Mouse (Mus musculus) forebrain, embryonic 16.5 days (tissue): ENCODE measurements around the gene Prss8. TPM values are rescaled to one million over a fixed set of nuclear protein-coding genes. Genes with fewer than 3 reads are reported as not detected.
"Not testable (repeated sequence)": the region's sequence is repeated elsewhere in the genome, so short reads cannot be mapped to it uniquely, and the experiment has no call there.

ENCODE experiments used
- ATAC-seq: fragments of 200-750 bp; cut with Nextera tagmentation; 2 replicates; pipeline ENCODE4 v1.8.0; 2017; ENCODE audit warnings: mild to moderate bottlenecking, moderate library complexity
- H3K27ac ChIP-seq: fragments of 300-500 bp; sonication (generic); 2 replicates; pipeline ENCODE4 v1.5.1; 2014; ENCODE audit warnings: low read length, control low read depth
- H3K27me3 ChIP-seq: fragments of 300-500 bp; sonication (generic); replicated peaks from 2 replicates; pipeline ENCODE4 v1.6.1; 2014; ENCODE audit warnings: low read length; ENCODE audit not compliant: control insufficient read depth, insufficient read depth
- H3K36me3 ChIP-seq: fragments of 300-500 bp; sonication (generic); 2 replicates; pipeline ENCODE4 v1.6.1; 2014; ENCODE audit not compliant: control insufficient read depth, insufficient read depth
- H3K4me1 ChIP-seq: fragments of 300-500 bp; sonication (generic); replicated peaks from 2 replicates; pipeline ENCODE4 v1.6.1; 2014; ENCODE audit warnings: low read length; ENCODE audit not compliant: control insufficient read depth, insufficient read depth
- H3K4me2 ChIP-seq: fragments of 300-500 bp; sonication (generic); 2 replicates; pipeline ENCODE4 v1.6.1; 2014; ENCODE audit warnings: mild to moderate bottlenecking, low read length, control low read depth
- H3K4me3 ChIP-seq: fragments of 300-500 bp; sonication (generic); replicated peaks from 2 replicates; pipeline ENCODE4 v1.5.1; 2014; ENCODE audit warnings: mild to moderate bottlenecking, low read length, control low read depth
- H3K9ac ChIP-seq: fragments of 300-500 bp; sonication (generic); replicated peaks from 2 replicates; pipeline ENCODE4 v1.6.1; 2014; ENCODE audit warnings: low read depth, low read length, control low read depth
- H3K9me3 ChIP-seq: fragments of 300-500 bp; sonication (generic); 2 replicates; pipeline ENCODE4 v1.6.1; 2016; ENCODE audit warnings: low read length; ENCODE audit not compliant: control insufficient read depth
- WGBS: fragments of 180-500 bp; shearing (Covaris S2); extraction: QIAGEN DNeasy Blood & Tissue Kit; methylation state at CpG from one replicate; pipeline ENCODE4 v1.1.7; 2014; 5-methylcytosine and 5-hydroxymethylcytosine counted together
- polyA plus RNA-seq: library from polyadenylated mRNA; unstranded; fragments of >200 nt; fragmentation: Nextera tagmentation; extraction: Ambion mirVana; gene quantifications from 2 replicates; pipeline ENCODE4 v1.2.1, GENCODE M21; 2015

Prss8 gene
- polyA plus RNA-seq, 1 experiment from 2014 or later = 0.19 TPM

DNA sequence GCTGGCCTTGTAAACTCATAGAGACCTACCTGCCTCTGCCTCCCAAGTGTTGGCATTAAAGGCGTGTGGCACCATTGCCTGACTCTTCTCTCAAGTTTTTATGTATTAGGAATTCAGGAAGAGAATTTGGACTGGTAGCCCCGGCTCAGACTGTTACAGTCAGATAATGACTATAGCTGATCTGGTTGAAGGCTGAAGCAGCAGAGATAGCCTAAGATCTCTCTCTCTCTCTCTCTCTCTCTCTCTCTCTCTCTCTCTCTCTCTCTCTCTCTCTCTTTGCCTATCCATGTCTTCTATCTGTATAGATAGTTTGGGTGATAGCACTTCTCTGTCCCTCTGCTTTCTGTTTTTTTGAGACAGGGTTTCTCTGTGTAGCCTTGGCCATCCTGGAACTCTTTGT lies 28.1 kb downstream of the Prss8 start:
- Histone ChIP-seq H3K4me3 (no peak overlapping the region), H3K9me3 (no peaks in the 10 kb centered on the region), H3K27me3 (peaks cover 2% of the 10 kb centered on the region; the same call in 1 of the 2 replicates), H3K36me3 (no peaks in the 10 kb centered on the region), H3K27ac (no peak overlapping the region), H3K4me2 (no peak overlapping the region), H3K9ac (no peak overlapping the region), H3K4me1 (peaks cover 11% of the 10 kb centered on the region)
- no peak for ATAC-seq
- whole genome bisulfite sequencing = 81% methylated on average over 2 of the region's 2 CpGs

DNA sequence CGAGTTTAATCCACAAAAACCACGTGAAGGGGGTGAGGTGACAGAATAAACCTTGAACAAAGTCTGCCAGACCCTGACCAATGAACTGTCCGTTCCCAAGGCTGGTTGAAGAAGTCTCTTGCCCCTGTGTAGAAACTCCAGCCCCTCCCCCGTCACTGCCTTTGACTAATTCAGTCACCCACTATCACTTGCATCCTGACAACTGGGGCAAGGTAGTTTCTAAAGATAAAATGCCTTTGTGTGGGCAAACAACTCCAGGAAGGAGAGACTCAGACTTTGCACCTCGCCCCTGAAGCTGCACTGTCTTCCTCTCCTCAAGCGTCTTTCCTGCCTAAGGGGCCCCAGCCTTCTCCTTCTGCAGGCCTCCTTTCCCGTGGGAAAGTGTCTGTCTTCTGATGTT lies 29.9 kb downstream of the Prss8 start:
- Histone ChIP-seq H3K9ac (no peak overlapping the region), H3K4me3 (no peak overlapping the region), H3K27ac (no peak overlapping the region), H3K4me2 (no peak overlapping the region), H3K4me1 (peaks cover 9% of the 10 kb centered on the region), H3K9me3 (no peaks in the 10 kb centered on the region), H3K36me3 (no peaks in the 10 kb centered on the region), H3K27me3 (peaks cover 2% of the 10 kb centered on the region; the same call in 1 of the 2 replicates)
- ATAC-seq = no peak
- 46% methylated on average over 7 of the region's 7 CpGs for WGBS

DNA sequence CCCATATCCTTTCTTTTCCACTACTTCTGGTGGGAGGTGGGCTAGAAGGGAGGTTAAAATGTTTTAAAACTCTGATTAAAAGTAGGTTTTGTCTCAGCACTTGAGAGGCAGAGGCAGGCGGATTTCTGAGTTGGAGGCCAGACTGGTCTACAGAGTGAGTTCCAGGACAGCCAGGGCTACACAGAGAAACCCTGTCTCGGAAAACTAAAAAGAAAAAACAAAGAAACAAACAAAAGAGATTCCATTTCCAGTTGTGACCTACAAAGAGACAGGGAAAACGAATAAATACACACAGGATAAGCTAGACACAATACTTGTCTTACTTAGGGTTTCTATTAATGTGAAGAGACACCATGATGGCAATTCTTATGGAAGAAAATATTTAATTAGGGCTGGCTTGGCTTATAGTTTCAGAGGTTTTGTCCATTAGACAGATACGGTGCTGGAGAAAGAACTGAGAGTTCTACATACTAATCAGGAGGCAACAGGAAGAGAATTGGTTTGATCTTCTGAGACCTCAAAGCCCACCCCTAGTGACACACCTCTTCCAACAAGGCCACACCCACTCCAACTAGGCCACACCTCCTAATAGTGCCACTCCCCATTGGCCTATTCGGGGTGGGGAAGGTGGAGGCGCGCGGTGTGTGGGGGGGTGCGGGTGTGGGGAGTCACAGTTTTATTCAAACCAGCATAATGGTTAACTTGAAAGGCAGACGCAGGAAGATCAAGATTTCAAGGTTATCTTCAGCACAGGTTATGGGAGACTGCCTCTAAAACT lies 31.5 kb downstream of the Prss8 start:
- Histone ChIP-seq H3K36me3 (no peaks in the 10 kb centered on the region), H3K9me3 (no peaks in the 10 kb centered on the region), H3K9ac (no peak overlapping the region), H3K27ac (no peak overlapping the region), H3K4me1 (peaks cover 8% of the 10 kb centered on the region), H3K4me3 (no peak overlapping the region), H3K27me3 (peaks cover 2% of the 10 kb centered on the region; the same call in 1 of the 2 replicates), H3K4me2 (no peak overlapping the region)
- no peak for ATAC-seq
- 40% methylated on average over 10 of the region's 10 CpGs for WGBS

GRCm38 (mm10) chr7:127897542-127897941 lies 32.4 kb downstream of the Prss8 start:
- WGBS = 87% methylated on average over 7 of the region's 7 CpGs
- Histone ChIP-seq H3K4me3 (no peak overlapping the region), H3K27me3 (peaks cover 2% of the 10 kb centered on the region; the same call in 1 of the 2 replicates), H3K27ac (no peak overlapping the region), H3K4me2 (no peak overlapping the region), H3K4me1 (peaks cover 8% of the 10 kb centered on the region), H3K9me3 (no peaks in the 10 kb centered on the region), H3K36me3 (no peaks in the 10 kb centered on the region), H3K9ac (no peak overlapping the region)
- no peak for ATAC-seq

DNA sequence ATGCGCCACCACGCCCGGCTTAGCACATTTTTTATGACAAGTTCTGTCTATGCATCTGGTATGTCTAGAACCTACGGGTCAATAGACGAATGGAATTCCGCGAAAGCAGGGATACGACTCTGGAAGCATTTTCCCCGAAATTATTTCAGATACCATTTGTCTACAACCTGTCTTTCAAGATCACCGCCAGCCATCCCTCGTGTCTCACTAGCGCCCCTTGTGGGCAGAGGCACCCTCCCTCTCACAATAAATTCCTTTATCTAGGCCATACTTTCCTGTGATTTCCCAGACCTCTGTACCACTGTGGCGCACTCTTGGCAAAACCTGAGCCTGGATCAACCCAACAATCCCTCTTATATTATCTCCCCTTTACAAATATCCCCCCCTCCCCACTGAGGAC lies 33.5 kb downstream of the Prss8 start:
- Histone ChIP-seq H3K27me3 (peaks cover 2% of the 10 kb centered on the region; the same call in 1 of the 2 replicates), H3K4me2 (no peak overlapping the region), H3K36me3 (peaks cover 3% of the 10 kb centered on the region; the same call in 1 of the 2 replicates), H3K27ac (no peak overlapping the region), H3K4me1 (peaks cover 8% of the 10 kb centered on the region), H3K9me3 (no peaks in the 10 kb centered on the region), H3K9ac (no peak overlapping the region), H3K4me3 (no peak overlapping the region)
- 66% methylated on average over 13 of the region's 13 CpGs for WGBS
- ATAC-seq = no peak

GRCm38 (mm10) chr7:127895891-127896290 lies 34.0 kb downstream of the Prss8 start:
- not testable (repeated sequence) for H3K27me3 ChIP-seq, H3K4me1 ChIP-seq, H3K9me3 ChIP-seq, H3K36me3 ChIP-seq, H3K27ac ChIP-seq, H3K9ac ChIP-seq
- Histone ChIP-seq H3K4me2 (peak overlapping the region; percentile 90), H3K4me3 (peak overlapping the region; percentile 76)
- WGBS = 75% methylated on average over 7 of the region's 7 CpGs
- peak; percentile 1 for ATAC-seq

DNA sequence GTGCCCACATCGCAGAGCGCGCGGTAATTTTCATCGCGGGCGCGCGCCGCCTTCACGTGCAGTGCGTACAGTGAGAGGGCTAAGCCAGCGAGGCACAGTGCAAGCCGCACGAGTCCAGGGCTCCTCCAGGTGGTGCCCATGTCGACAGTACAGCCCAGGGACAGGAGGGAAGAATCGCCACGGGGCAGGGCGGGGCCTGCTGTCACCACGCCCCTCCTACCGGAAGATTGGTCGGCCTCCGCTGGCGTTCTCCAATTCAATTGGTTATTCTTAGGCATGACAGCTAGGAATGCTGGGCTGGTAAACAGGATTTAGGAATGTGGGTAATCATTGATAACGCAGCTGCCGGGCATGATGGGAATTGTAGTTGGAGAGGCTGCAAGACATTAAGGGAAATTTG lies 34.5 kb downstream of the Prss8 start, which contains the start of the genes Gm21974 and Vkorc1:
Gene Gm21974, minus strand, starts transcription at position 13 of the 400 bp plus-strand sequence.
Gene Vkorc1, minus strand, starts transcription at position 176 of the 400 bp plus-strand sequence.
- H3K9me3 ChIP-seq = no peaks in the 10 kb centered on the region
- WGBS = under 1% methylated on average over 26 of the region's 26 CpGs
- H3K4me1 ChIP-seq = peaks cover 8% of the 10 kb centered on the region
- peaks cover 3% of the 10 kb centered on the region; the same call in 1 of the 2 replicates for H3K36me3 ChIP-seq
- peaks cover 2% of the 10 kb centered on the region; the same call in 1 of the 2 replicates for H3K27me3 ChIP-seq
- peak within 1 kb of the TSS; percentile 76 for H3K4me3 ChIP-seq
- peak within 1 kb of the TSS; percentile 65 for H3K9ac ChIP-seq
- H3K27ac ChIP-seq = peak within 1 kb of the TSS; percentile 66
- peak within 1 kb of the TSS; percentile 90 for H3K4me2 ChIP-seq
- peak; percentile 99 for ATAC-seq

DNA sequence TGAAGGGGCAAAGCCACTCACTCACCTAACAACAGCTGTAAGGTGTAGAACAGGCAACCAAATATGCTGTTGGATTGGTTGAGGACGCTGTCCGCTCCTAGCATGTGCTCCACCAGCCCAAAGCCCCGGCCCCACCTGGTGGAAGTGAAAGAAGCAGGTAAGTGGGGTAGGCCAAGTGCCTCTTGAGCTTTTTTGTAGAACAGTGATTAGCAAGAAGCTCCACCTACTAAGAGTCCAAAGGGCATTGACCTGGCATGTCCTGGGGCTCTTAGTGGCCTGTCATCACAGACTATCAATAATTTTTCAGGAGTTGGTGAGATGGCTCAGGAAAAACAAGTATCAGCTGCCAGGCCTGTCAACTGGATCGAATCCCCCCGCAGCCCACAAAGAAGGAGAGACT lies 35.4 kb downstream of the Prss8 start:
- no peaks in the 10 kb centered on the region for H3K9me3 ChIP-seq
- peak overlapping the region; percentile 90 for H3K4me2 ChIP-seq
- peak overlapping the region; percentile 76; the same call in 1 of the 2 replicates for H3K4me3 ChIP-seq
- no peak overlapping the region for H3K27ac ChIP-seq
- peaks cover 3% of the 10 kb centered on the region; the same call in 1 of the 2 replicates for H3K36me3 ChIP-seq
- ATAC-seq = no peak
- no peak overlapping the region for H3K9ac ChIP-seq
- peaks cover 2% of the 10 kb centered on the region; the same call in 1 of the 2 replicates for H3K27me3 ChIP-seq
- H3K4me1 ChIP-seq = peaks cover 8% of the 10 kb centered on the region
- WGBS = 88% methylated on average over 5 of the region's 5 CpGs

- Histone ChIP-seq H3K4me1 (peaks cover 8% of the 10 kb centered on the region), H3K9ac (no peak within 1 kb of the TSS), H3K36me3 (peaks cover 24% of the 10 kb centered on the region), H3K27ac (no peak within 1 kb of the TSS), H3K27me3 (no peaks in the 10 kb centered on the region), H3K9me3 (no peaks in the 10 kb centered on the region), H3K4me2 (no peak within 1 kb of the TSS), H3K4me3 (no peak within 1 kb of the TSS)
- 17% methylated on average over 4 of the region's 4 CpGs for WGBS
- no peak for ATAC-seq
These were observed 39.1 kb downstream of the Prss8 start, which contains the start of gene Prss53 for GRCm38 (mm10) chr7:127890798-127891197. Gene Prss53, minus strand, starts transcription at chr7:127890970.
